Mouse (Mus musculus) right cerebral cortex, postnatal 10 days (tissue): ENCODE data around the gene Tubg2.
A peak's percentile ranks its signal among the peaks of the same experiment; 100 is the strongest.
"Not testable (repeated sequence)": the region's sequence is repeated elsewhere in the genome, so short reads cannot be mapped to it uniquely, and the experiment has no call there.

Source experiments
- DNase-seq, 2 experiments: peaks; one replicate each; pipeline ENCODE4 v3.0.0; 2021; ENCODE audit warnings: low spot score in 2 of 2

Tubg2 gene

GRCm38 (mm10) chr11:101155728-101156371 is at the start of gene Tubg2:
TSS of gene Tubg2 (plus strand) at chr11:101155907.
- peak; percentile 87 to 89 for DNase-seq

DNA sequence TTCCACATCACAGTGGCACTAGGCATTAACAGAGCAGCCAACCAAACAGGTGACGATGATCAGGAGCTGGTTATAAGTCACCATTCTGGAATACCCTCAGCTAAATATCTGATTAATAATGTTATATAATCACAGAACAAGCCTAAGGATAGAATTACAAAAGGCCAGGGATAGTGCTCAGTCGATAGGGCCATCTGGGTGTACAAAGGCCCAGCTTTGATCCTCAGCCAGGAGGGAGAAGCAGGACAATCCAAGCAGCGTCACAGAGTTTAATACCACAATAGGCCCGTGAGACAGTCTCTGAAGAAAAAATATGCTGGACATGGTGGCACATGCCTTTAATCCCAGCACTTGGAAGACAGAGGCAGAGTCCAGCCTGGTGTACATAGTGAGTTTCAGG is 46.4 kb upstream of the Tubg2 start:
- DNase-seq, result no peak

DNA sequence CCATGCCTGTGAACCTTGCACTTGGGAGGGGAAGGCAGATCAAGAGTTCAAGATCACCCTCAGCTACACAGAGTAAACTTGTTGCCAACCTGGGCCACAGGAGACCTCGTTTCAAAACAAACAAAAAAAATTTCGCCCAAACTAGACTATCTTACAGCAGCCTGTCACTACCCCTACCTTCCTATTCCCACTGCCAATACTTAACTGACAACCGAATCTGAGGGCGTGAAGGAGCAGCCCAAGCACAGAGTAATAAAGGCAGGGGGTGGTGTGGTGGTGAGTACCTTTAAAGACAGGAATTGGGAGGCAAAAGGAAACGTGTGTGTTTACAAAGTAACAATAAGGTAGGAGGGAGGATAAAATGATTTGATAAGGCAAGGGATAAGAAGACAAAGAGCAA is 45.0 kb upstream of the Tubg2 start:
- DNase-seq, result no peak

GRCm38 (mm10) chr11:101111178-101111577 is 44.5 kb upstream of the Tubg2 start:
- DNase-seq, result no peak

DNA sequence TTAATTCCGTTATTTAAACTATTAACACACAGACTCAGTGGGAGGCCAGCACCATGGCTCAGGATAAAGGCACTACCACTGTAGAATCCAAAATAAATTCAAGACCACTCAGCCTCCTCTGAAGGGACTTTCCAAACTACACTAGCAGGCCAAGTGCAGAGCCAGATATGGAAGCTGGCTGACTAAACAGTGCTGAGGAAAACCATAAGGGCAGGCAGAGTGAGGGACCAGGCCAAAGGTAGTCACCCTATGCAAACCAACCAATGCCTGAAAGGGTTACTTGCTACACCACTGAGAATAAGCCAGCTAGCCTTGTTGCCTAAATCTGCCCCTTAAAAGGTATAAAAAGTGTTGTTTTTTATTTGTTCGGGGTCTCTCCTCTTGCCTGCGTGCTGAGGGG is 43.5 kb upstream of the Tubg2 start:
- DNase-seq, result no peak

- no peak for DNase-seq
Observed at GRCm38 (mm10) chr11:101115564-101115963, 40.1 kb upstream of the Tubg2 start.

- DNase-seq, result no peak
Observed at GRCm38 (mm10) chr11:101118105-101118504, 37.6 kb upstream of the Tubg2 start.

DNA sequence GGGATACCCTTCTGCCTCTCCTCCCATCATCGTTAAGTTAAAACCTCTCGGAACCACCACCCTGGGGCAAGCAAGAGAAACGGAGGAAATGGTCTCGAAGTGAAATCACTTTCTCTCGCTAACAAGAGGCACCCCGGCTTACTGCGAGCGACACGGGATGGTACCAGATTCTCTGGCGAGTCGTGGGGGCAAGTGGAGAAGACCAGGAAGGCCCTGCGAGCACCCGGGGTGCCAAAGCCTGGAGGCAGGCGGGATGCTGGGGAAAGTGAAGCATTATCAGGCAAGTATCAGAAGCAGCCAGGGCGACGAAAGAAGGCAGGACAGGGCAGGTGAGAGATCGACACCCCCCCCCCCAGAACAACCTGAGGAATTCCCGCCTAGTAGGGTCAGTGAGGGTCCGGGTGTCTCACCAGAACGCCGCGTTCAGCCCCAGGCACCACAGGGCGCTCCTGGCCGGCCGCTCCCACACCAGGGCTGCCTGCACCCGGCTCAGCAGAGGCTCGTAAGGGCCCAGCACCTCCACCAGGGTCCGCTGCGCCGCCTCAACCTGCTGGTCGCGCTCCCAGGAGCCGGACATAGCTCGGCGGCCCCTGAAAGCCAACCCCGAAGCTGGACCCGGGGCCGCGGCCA is 36.5 kb upstream of the Tubg2 start:
- no peak for DNase-seq

GRCm38 (mm10) chr11:101119761-101120544 is 35.8 kb upstream of the Tubg2 start, which contains the start of the genes Retreg3 and Tubg1:
TSS of gene Retreg3 (minus strand) at chr11:101119893.
TSS of gene Tubg1 (plus strand) at chr11:101119938.
- peak; percentile 99 to 100 for DNase-seq

- DNase-seq, result peak in 1 of 2 experiments; percentile 32
Observed at GRCm38 (mm10) chr11:101120545-101121188, 35.0 kb upstream of the Tubg2 start.

GRCm38 (mm10) chr11:101124494-101124893 is 31.2 kb upstream of the Tubg2 start:
- DNase-seq, result not testable (repeated sequence)

DNA sequence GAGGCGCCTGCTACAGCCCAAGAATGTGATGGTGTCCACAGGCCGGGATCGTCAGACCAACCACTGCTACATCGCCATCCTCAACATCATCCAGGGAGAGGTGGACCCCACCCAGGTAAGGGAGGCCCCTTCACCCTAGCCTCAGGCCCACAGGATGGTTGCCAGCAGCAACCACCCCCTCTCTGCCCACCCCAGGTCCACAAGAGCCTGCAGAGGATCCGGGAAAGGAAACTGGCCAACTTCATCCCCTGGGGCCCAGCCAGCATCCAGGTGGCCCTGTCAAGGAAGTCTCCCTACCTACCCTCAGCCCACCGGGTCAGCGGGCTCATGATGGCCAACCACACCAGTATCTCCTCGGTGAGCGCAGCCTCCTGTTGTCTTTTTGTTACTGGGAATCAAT is 30.7 kb upstream of the Tubg2 start:
- not testable (repeated sequence) for DNase-seq

DNA sequence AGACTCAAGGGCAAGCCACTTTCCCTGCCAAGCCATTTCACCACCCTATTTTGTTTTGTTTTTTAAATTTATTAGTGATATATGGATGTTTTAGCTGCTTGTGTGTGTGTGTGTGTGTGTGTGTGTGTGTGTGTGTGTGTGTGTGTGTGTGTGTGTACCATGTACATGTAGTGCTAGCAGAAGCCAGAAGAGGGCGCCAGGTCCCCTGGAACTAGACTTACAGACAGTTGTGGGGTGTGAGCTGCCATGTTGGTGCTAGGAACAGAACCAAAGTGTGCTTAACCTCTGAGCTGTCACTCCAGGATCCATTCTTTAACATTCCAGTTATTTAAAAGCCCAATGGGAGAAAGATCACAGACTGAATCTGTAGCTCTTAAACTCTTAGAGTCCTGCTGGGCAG is 28.6 kb upstream of the Tubg2 start:
- DNase-seq, result no peak

DNA sequence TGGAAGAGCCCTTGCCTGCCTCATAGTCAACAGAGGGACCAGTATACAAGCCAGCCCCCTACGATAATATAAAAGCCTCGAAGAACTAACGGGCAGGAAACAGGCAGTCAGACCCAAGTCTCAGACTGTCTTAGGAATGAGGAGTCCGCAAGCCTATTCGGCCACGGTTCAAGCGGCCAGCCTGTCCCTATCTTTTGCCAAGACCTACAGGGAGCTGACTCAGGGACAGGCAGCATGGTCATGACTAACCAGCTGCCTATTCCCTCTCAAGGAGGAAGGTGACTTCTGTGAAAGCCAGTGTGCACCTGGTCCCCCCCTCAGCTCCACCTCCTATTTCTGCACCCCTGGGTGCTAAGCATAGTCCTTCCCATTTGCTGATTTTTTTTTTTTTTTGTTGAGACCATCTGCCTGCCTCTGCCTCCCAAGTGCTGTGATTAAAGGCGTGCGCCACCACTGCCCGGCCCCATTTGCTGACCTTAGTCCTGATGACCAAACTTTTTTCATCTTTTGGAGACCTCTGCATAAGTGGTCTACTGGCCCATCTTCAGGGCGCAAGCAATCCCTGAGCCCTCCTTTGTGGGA is 26.6 kb upstream of the Tubg2 start:
- DNase-seq, result no peak

DNA sequence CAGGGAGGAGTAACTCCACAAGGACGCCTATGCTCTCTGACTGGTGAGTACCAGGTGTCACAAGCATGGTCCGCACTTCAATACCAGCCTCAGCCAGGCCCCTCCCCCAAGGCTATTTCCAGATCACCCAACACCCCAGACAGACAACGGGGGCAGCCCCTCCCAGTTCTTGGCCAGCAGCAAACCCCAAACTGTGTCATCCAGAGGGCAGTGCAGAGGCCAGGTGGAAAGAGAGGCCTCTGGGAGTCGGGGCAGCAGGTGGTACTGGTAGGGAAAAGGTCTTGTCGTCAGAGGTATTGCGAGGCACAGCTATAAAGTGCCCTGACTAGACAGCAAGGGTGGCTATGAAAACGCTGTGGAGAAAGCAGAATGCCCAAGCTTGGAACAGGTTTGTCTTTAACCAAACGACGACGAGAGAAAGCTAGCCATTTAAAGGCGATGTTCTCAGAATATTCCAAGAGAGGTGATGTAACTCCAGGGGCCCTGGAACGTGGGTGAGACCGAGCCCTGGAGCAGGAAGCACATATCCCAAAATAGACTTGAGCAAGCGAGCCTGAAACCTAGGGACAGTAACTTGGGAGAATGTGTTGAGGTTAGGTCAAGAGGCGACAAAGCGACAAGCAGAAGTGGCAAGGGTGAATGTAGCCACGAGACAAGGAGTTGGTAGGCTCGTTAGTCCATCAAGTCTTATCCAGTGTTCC is 25.5 kb upstream of the Tubg2 start:
- DNase-seq, result no peak

GRCm38 (mm10) chr11:101131187-101131586 is 24.5 kb upstream of the Tubg2 start:
- DNase-seq, result no peak

GRCm38 (mm10) chr11:101131701-101132100 is 24.0 kb upstream of the Tubg2 start:
- DNase-seq, result peak in 1 of 2 experiments; percentile 40

DNA sequence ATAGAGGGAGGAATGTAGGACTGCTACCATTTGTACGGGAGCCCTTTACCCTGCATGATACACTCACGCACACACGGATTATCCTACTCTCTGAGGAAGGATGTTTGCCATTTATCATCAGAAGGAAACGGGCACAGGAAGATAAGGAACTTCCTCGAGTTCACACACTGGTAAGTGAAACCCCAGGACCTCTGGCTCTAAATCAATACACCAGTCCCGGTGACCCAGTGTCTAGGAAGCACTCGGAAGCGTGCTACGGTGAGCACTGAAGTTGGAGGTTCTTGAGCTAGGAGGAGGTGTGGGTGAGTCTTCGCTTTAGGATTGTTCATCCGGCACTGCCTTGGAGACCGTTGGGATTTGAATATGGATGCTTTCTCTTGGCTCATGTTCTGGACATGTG is 22.7 kb upstream of the Tubg2 start:
- no peak for DNase-seq

GRCm38 (mm10) chr11:101134217-101134865 is 21.4 kb upstream of the Tubg2 start:
- no peak for DNase-seq

GRCm38 (mm10) chr11:101137000-101137399 is 18.7 kb upstream of the Tubg2 start:
- DNase-seq, result no peak
